Mouse (Mus musculus) heart, adult 8-10 months (tissue): ENCODE measurements around the gene Fam163a. TPM values are rescaled to one million over a fixed set of nuclear protein-coding genes. Genes with fewer than 3 reads are reported as not detected.
"Not testable (repeated sequence)": the region's sequence is repeated elsewhere in the genome, so short reads cannot be mapped to it uniquely, and the experiment has no call there.

Source experiments
- DNase-seq: peaks from one replicate; pipeline ENCODE4 v3.0.0; 2022; ENCODE audit warnings: low spot score
- total RNA-seq, 4 experiments: library from RNA; stranded (reverse); gene quantifications; 2 replicates each; pipeline ENCODE4 v1.2.4; 2022

Fam163a gene
- total RNA-seq, 4 experiments from 2014 or later = 0.05 to 0.19 (median 0.09) TPM

DNA sequence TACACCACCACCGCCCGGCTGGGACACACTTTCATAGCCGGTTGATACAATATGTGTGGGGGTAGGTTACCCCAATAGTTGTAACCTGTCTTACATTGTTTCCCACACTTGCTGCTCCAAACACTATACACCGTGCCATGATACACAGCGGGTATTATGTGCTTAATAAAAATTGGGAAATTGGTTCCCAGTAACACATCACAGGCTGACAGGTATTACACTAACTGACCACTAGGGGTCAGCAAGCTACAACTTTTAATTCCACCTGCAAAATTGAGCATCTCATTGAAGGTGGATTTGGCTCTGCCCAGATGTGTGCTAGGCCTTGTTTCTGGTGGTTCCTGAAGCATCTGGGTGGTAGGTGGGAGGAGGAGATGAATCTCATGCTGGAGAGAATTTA, 119.1 kb downstream of the Fam163a start:
- DNase-seq = peak; percentile 50

DNA sequence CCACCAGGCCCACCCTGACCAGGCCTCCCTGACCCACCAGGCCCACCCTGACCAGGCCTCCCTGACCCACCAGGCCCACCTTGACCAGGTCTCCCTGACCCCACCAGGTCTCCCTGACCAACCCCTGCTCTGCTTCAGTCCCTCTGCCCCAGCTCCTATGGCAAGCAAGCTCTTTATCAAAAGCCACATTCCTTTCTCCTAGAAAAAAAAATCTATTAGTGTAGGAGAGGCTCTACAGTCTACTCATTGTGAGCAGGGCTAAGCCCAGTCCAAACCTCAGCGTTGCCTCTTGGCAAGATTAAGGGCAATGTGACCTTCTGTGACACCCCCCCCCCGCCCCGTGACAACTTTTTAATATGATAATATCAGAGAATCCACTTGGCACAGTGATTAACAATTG, 120.2 kb downstream of the Fam163a start:
- no peak for DNase-seq

DNA sequence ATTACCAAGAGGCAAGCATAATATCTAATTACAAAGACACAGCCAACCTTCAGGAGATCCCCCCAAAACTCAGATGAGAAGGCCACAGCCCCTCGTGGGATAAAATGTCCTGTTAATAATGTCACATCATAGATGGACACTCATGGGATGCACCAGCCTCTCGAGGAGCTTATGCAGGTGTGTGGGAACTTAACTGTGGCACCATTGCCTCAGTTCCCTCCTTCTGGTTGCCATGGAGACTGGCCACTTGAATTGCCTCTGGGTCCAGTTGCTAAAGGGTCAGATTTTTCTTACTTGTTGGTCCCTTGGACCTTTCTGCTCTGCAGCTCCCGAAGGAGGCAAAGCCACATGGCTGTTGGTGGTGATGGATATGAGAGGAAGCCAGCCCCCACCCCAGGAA, 127.2 kb downstream of the Fam163a start:
- no peak for DNase-seq

DNA sequence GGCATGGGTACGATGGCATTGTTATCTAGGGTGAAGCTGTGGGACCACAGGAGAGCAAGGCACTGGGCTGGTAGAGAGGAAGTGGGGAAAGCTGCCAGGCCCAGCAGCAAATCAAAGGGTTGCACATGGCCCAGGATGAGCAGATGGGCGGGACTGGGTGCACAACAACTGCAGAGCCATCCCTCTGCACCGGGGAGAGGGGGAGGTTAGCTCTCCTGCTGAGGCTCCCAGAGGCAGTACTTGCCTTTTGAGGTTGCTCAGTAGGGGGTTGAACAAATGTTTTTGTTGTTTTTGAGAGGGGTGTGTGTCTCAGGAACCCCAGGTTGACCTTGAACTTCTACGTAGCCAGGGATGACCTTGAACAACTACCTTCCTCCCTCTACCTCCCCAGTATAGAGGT, 128.4 kb downstream of the Fam163a start:
- no peak for DNase-seq

DNA sequence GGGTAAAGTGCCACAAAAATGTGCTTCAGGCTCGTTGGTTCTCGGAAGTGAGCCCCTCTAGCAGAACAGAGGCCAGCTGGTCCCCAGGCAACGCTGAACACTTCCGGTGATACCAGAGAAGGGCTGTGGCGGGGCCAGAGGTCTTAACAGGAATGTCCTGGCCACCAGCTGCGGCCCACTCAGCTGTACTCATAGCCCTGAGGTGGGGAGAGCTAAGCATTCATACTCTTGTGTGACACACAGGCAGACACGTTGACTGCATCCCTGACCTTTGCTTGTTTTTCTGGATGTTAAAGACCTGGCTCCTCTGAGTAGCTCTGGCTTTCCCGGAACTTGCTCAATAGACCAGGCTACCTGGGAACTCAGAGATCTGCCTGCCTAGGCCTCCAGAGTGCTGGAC, 130.3 kb downstream of the Fam163a start:
- no peak for DNase-seq

DNA sequence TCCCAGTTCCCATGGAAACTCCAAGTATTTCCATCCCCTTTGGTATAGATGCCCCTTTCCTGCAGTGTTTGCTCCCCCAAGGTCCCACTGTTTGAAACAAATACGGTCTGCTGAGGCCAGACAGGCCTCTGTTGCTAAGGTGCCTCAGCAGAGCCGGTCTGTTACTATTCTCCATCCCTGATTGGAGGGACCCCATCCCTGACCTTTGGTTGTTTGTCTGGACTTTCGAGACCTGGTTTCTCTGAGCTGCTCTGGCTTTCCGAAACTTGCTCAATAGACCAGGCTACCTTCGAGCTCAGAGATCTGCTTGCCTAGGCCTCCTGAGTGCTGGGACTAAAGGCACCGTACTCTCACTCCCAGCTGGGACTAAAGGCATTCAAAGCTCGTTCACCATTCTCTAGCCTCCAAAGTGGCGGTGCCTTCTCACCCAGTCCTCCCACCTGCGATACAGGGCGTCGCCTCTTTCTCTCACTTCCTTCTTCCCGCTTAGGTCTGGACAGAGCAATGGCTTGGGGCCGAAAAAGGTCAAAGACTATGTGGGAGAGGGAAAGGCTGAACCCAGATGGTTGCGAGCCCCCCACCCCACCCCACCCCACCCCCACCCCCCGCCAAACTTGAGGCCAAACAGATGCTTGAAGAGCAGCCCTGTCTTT, 131.5 kb downstream of the Fam163a start:
- no peak for DNase-seq

DNA sequence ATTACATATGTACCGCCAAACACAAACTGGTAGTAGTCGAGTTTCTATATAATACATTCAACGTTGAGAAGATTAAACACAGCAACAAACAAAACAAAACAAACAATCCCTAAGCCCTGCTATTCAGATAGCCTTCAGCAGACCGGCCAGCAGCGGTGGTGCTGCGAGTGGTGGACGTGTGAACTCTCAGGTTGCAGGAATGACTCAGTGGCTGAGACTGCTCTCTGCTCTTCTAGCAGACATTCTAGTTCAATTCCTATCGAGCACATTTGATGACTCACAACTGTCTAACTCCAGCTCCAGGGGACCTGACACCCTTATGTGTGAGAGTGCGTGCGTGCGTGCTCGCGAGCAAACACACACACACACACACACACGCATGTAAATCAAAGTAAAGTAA, 134.7 kb downstream of the Fam163a start:
- no peak for DNase-seq

DNA sequence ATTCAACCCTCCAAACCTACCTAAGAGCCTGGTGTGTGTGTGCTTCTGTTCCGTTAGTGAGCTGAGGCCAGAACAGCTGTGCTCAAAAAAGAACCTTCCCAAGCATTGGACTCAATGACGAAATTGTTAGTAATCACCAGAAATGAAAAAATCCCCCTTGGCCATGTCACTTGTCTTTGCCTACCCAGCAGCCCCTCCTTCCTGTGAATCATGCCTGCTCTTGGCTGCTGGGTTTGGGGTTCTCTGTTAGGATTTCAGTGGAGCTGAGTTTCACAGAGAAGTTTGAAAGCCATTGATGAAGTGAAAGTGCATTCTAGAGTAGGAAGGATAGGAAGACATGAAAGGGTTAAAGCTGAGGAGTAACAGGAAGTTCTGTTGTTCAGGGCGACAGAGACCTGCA, 138.7 kb downstream of the Fam163a start:
- DNase-seq = no peak

DNA sequence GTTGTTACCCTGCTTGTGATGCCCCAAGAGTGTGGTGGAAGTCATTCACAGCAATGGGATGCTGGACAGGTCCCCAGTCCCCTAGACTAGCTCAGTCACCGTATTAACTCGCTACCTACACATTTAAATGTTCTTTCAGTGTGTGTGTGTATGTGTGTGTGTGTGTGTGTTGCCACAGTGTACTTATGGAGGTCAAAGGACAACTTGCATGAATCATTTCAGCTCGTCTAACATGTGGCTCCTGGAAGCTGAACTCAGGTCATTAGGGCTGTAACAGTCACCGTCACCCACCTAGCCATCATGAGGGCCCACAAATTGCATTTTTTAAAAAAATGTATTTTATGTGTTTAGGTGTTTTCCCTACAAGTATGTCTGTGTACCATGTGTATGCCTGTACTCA, 142.6 kb downstream of the Fam163a start:
- DNase-seq = no peak

DNA sequence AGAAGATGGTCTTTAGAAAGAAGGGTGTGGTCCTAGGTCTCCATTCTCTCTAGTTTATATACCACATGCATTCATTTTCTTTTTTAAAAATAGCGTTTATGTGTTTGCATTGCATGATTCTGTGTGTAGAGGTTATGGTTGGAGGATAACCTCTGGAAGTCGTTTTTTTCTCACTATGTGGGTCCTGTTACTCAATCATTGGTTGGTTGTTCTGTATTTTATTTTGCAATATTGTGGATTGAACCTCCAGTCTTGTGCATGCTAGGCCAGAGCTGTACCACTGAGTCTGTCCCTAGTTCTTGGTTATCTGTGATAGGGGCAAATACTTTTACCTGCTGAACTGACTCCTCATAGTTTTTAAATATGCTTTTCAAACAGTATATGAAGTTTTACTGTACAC, 146.6 kb downstream of the Fam163a start:
- DNase-seq = no peak

DNA sequence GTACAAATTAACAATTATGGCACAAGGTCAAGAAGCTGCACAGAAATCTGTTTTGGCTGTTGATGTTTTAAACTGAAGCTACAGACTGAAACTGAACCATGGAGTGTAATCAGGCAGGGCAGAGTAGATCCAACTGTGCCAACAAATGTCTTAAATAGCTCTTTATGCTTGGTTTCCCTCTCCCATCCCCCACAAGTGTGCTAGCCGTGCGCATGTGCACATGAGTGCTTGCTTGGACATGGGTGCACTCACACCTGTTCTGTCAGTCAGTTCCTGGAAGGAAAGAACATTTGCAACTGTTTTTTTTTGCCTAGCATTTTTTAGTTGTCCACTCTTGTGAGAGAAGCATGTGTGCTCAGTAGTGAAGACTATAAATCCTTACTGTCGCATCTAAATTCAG, 158.1 kb downstream of the Fam163a start:
- no peak for DNase-seq

DNA sequence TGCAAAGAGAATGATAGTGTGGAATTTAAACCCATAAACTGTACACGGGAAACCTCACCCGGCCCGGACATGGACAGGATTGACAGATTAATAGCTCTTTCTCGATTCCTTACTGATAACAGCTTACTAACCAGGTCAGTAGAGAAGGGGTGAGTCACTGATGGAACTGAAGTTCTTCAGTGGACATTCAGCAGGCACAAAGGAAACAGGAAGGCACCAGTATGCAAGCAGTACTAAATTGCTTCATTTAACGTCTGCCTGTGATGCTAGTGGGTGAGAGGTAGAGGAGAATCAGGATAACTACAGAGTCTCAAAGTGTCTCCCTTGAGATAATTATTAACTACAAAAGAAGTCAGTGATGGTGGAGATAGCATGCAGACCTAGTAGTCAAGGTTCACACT, 160.6 kb downstream of the Fam163a start:
- DNase-seq = no peak

DNA sequence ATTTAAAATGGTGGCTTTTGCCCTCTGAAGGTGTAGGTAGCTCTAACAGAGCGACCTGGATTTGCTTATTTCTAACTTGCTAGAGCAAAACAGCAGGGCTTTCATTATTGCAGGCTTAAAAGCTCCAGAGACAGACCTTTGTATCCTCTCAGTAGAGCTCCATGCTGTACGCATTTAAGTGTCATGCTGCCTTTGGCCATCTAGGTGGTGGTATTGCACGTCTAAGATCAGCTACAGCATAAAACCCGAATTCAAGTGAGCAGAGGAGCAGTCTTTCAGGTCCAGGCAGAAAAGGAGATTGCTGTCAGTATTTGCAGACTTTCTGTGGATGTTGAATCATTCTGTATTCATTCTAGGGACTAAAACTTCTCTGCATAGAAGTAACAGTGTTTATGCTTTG, 161.8 kb downstream of the Fam163a start:
- peak; percentile 45 for DNase-seq

DNA sequence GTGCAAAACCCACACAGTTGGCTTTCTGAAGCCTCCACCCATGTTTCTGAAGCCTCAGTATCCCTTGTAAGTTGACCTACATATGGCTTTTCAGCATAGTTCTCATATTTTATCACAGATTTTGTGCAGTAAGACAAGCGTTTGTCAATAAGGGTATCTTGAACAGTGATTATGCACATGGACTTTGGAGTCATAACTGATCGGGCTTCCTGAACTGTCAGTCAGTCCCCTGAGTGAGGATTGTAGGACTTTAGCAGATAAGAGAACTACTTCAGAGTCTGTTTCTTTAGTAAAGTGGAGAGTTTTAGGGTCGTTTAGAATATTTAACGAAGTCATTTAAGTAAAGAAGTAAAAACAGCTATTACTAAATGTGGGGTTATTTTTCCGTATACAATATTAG, 162.3 kb downstream of the Fam163a start:
- DNase-seq = no peak

DNA sequence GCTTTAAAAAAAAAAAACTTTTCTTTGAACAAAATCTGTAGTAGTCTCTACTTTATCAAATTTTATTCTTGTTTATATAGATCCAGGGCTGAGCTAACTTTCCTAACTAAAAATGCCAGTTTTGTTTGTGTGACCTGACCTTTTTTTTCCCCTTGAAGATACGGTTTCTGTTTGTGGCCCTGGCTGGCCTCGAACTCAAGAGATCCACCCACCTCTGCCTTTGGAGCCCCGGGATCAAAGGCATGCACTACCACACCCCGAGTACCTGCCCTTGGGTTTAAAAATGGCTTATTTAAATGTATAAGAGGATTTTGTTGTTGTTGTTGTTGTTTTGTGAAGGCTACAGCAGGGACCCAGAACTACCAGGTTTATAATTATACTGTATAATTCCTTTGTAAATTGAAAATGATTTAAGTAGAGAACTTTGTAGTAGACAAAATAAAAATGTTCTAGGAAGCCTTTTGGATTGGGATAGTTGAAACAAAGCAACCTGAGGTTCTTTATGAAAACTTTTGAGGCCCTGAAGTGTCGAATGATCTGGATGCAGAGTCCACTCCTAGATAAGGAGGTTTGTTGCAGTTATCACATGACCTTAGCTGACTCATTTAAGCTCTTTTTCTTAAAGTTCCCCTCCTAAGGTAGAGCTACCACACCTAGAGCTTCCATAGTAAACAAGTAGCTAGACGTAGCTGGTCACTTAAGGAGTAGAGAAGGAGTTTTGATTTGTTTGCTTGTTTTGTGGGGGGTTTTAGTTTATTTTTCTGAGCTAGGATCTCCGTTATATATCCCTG, 163.2 kb downstream of the Fam163a start:
- no peak for DNase-seq

DNA sequence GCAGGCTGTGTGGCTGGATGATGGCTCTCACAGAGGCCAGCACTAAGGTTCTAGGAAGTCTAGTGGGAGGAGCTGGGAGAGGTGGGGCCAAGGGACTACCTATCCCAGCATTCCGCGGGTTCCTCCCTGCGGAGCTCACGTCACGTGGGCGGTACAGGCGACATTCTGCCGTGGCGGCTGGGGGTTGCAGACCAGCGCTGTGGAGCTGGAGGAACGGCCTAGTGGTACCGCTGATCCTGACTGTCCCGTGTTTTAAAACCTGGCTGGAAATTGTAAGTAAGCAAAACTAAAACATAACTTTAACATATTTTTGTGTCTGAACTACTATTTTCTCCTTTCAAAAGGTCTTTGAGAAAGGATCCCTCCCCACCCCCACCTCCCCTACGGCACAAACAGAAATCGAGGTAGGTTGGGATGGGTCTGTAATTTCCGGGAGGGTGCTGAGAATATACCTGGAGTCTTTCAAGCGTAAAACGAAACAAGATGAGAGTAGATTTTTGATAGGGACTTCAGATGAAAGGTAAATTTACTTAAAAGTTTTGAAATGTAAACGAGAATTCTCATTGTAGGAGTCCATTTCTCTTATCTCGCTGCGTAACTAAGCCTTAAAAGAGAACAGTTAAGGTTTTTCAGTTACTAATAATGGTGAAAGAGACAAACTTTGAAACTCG, 164.0 kb downstream of the Fam163a start:
- peak; percentile 93 for DNase-seq

DNA sequence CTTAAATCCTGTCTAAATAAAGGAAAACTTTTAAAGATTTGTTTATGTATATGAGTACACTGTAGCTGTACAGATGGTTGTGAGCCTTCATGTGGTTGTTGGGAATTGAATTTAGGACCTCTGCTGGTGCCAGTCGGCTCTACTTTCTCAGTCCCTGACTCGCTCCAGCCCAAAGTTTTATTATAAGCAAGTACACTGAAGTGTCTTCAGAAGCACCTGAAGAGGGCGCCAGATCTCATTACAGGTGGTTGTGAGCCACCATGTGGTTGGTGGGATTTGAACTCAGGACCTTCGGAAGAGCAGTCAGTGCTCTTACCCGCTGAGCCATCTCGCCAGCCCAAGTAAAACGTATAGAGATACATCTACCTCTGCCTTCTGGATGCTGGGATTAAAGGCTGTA, 164.8 kb downstream of the Fam163a start:
- DNase-seq = not testable (repeated sequence)

DNA sequence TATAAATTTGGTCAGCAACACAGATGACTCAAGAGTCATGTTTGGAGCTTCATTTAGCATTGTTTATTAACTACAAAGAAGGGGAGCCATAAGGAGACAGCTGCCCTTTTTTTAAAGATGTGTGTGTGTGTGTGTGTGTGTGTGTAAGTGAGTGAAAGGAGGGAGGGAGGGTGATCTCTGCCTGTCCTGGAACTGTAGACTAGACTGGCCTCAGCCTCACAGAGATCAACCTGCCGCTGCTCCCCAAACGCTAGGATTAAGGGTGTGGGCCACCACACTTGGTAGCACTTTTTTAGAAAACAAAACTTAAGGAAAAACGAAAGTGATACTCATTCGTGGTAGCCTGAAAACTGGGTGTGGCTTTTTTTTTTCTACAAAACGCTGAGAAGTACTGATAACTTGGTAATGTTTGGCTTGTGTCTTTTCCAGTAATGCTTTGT, 167.7 kb downstream of the Fam163a start:
- peak; percentile 62 for DNase-seq

DNA sequence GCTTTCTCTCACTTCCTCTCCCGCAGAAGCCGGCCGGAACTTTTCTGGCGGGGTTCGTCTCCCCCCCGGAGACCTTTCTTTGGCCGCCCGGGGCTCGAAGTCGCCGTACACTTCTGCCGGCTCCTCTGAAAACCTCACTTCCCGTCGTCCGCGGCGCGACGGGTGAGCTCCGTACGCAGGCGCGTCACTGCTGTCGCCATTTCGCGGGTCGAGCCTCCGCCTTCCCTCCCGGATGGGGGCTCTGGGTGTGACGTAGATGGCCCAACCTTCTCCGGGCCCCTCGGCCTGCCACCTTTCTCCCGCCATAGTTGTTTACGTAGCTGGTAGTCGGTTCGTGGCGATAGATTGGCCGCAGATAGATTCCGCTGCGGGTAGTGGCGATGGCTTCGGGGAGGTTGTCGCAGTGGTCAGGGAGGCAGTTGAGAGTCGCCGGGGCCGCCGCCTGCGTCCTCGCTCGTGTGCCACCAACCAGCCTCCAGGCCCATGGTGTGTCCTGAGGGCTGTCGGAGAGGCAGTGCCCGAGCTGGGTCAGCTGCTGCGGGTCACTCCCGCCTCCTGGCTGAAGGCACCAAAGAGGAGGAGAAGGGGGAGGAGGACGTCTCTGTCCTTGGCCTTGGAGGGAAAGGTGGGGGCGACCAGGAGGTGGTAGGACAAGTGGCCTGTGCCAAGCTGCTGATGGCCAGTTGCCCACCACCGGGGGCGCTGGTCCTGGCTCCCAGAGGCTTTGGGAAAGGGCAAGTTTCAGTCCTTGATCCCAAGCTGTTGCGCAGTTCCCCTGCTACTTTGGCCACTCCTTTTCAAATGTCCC, 168.7 kb downstream of the Fam163a start, which contains the start of gene Tor1aip1:
TSS of gene Tor1aip1 (minus strand) at position 551 of the 808 bp plus-strand sequence.
- DNase-seq = peak; percentile 98

DNA sequence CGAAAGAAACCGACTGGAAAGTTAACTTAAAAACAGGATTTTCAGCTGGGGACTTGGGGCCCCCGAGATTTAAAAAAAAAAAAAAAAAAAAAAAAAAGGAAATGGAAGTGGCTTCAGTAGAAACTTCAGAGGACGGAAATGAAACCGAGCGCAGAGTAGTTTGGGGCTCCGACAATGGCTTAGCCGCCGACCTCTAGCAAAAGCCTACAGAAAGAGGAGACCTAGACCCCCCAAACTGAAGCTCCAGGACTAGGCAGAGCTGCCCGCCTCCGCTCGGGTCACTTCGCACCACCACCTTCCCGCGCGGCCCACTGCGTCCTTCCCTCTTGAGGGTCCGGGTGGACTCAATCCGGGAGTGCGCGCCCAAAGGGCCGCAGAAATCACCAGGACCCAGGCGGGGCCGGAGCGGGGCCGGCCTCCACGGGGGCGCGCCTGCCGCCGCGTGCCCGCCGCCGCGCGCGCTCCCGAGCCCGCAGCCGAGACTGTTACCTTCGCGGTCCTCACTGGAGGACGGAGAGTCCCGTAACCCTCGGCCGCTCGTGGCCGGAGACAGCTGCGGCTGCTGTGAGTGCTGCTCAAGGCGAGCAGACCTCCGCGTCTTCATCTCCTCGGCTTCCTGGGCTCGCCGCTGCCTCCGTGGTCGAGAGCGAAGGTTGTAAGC, 169.4 kb downstream of the Fam163a start, which contains the start of gene Tor1aip2:
TSS of gene Tor1aip2 (plus strand) at position 135 of the 661 bp plus-strand sequence.
- DNase-seq = peak; percentile 64

DNA sequence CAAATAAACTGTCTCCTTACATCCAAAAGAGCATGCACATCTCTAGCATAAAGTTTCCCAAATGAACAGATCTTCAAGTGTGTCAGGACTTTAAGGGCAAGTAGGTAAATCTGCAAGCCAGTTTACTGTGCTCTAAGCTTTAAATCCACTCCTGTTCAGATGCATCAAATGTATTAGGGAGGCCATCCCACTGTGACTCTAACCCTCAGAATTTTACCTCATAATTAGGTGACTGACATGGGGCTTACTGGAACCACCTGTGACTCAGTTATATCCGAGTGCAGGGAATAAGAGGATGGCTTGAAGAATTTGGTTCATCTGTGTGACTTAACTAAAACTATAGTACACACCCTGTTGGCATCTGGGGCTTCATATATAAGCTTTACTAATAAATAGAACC, 170.2 kb downstream of the Fam163a start:
- no peak for DNase-seq
